Mouse (Mus musculus): ENCODE data around the gene Hoxd11.
A peak's percentile ranks its signal among the peaks of the same experiment; 100 is the strongest.

Hoxd11 gene

GRCm38 (mm10) chr2:74694066-74694465, 14.7 kb downstream of the Hoxd11 start:
- no peak for DNase-seq (ENCODE audit: extremely low spot score)

- no peak for DNase-seq (ENCODE audit: extremely low spot score)
Measured at GRCm38 (mm10) chr2:74695383-74695782, 16.0 kb downstream of the Hoxd11 start.

GRCm38 (mm10) chr2:74695813-74696430, 16.6 kb downstream of the Hoxd11 start:
- no peak for DNase-seq (ENCODE audit: extremely low spot score)

GRCm38 (mm10) chr2:74696442-74697335, 17.3 kb downstream of the Hoxd11 start:
- no peak for DNase-seq (ENCODE audit: extremely low spot score)

GRCm38 (mm10) chr2:74697567-74698121, 18.3 kb downstream of the Hoxd11 start, which contains the start of gene Hoxd9:
Gene Hoxd9 (plus strand): TSS chr2:74697727.
- no peak for DNase-seq (ENCODE audit: extremely low spot score)

GRCm38 (mm10) chr2:74698201-74699052, 19.1 kb downstream of the Hoxd11 start:
- DNase-seq (ENCODE audit: extremely low spot score), result peak; percentile 75

GRCm38 (mm10) chr2:74699053-74699430, 19.7 kb downstream of the Hoxd11 start:
- DNase-seq (ENCODE audit: extremely low spot score), result no peak

- no peak for DNase-seq (ENCODE audit: extremely low spot score)
Measured at GRCm38 (mm10) chr2:74699664-74700545, 20.5 kb downstream of the Hoxd11 start.

- DNase-seq (ENCODE audit: extremely low spot score), result peak; percentile 61
Measured at GRCm38 (mm10) chr2:74700546-74701112, 21.3 kb downstream of the Hoxd11 start.

GRCm38 (mm10) chr2:74701949-74702819, 22.8 kb downstream of the Hoxd11 start:
- peak; percentile 82 for DNase-seq (ENCODE audit: extremely low spot score)

- DNase-seq (ENCODE audit: extremely low spot score), result no peak
Measured at GRCm38 (mm10) chr2:74702820-74703219, 23.5 kb downstream of the Hoxd11 start.

GRCm38 (mm10) chr2:74703317-74703716, 24.0 kb downstream of the Hoxd11 start:
- no peak for DNase-seq (ENCODE audit: extremely low spot score)

- DNase-seq (ENCODE audit: extremely low spot score), result no peak
Measured at GRCm38 (mm10) chr2:74703720-74704392, 24.5 kb downstream of the Hoxd11 start.

- no peak for DNase-seq (ENCODE audit: extremely low spot score)
Measured at GRCm38 (mm10) chr2:74704393-74704998, 25.1 kb downstream of the Hoxd11 start, which contains the start of gene Hoxd8. Gene Hoxd8 (plus strand): TSS chr2:74704615.

GRCm38 (mm10) chr2:74704999-74705466, 25.7 kb downstream of the Hoxd11 start:
- no peak for DNase-seq (ENCODE audit: extremely low spot score)

GRCm38 (mm10) chr2:74705467-74706089, 26.2 kb downstream of the Hoxd11 start:
- no peak for DNase-seq (ENCODE audit: extremely low spot score)

- DNase-seq (ENCODE audit: extremely low spot score), result no peak
Measured at GRCm38 (mm10) chr2:74706393-74706960, 27.1 kb downstream of the Hoxd11 start.
